ENCODE assay signal across 25 mouse cellular contexts in genomic region chr4:135549323-135549722, GRCm38 (mm10). TPM values are rescaled to one million over a fixed set of nuclear protein-coding genes. Genes with fewer than 3 reads are reported as not detected.
DNase-seq lines count a peak whose midpoint lies in the region; ATAC-seq and TF ChIP-seq lines count a peak whose summit lies in the region.
"Had no signal": no experiment of that assay in that cellular context is flagged by ENCODE, and none has a peak within 500 bp of the region (broad histone marks: within the 10 kb centered on the region; RNA-seq: fewer than 3 reads in every experiment).

No protein-coding gene starts in this region.

- WGBS in forebrain, embryonic 10.5 days, result 80% methylated on average over 6 of the region's 6 CpGs
- WGBS in forebrain, postnatal 0 days, result 72% methylated on average over 6 of the region's 6 CpGs
- 50% methylated on average over 6 of the region's 6 CpGs for WGBS in lung, embryonic 14.5 days
- 73% methylated on average over 6 of the region's 6 CpGs for WGBS in limb, embryonic 10.5 days
- WGBS in stomach, embryonic 15.5 days, result 56% methylated on average over 6 of the region's 6 CpGs

- H3K27me3 ChIP-seq in forebrain, embryonic 10.5 days (ENCODE audit: poor library complexity, severe bottlenecking), result peaks cover 98% of the 10 kb centered on the region
- no peaks in the 10 kb centered on the region for H3K27me3 ChIP-seq in forebrain, postnatal 0 days (ENCODE audit: insufficient read depth, low read length)
- H3K27me3 ChIP-seq in lung, embryonic 14.5 days (ENCODE audit: insufficient read depth, low read length), result no peaks in the 10 kb centered on the region
- peaks cover 85% of the 10 kb centered on the region for H3K27me3 ChIP-seq in limb, embryonic 10.5 days (ENCODE audit: low read depth, poor library complexity, severe bottlenecking)
- no peaks in the 10 kb centered on the region for H3K27me3 ChIP-seq in stomach, embryonic 15.5 days (replicated peaks)
- H3K27me3 ChIP-seq: heart, embryonic 15.5 days; kidney, embryonic 15.5 days had no signal

- no peak overlapping the region for H3K9ac ChIP-seq in forebrain, postnatal 0 days
- no peak overlapping the region for H3K9ac ChIP-seq in lung, embryonic 14.5 days
- H3K9ac ChIP-seq in stomach, embryonic 15.5 days, result no peak overlapping the region
- H3K9ac ChIP-seq: heart, embryonic 15.5 days; kidney, embryonic 15.5 days; midbrain, embryonic 12.5 days had no signal

- 0 out of 2 replicates have a peak overlapping the region, but pooled peaks have one; percentile 20 for H3K27ac ChIP-seq in forebrain, embryonic 10.5 days
- H3K27ac ChIP-seq in forebrain, postnatal 0 days (ENCODE audit: low read depth, low read length), result no peak overlapping the region
- no peak overlapping the region for H3K27ac ChIP-seq in lung, embryonic 14.5 days (ENCODE audit: low read depth)
- H3K27ac ChIP-seq in limb, embryonic 10.5 days, result peak overlapping the region; percentile 77
- peak overlapping the region; percentile 19; the same call in 1 of the 2 replicates for H3K27ac ChIP-seq in stomach, embryonic 15.5 days
- H3K27ac ChIP-seq: kidney, embryonic 15.5 days; layer of hippocampus, adult 2 months; left cerebral cortex, adult 2 months; midbrain, embryonic 12.5 days had no signal

- no peaks in the 10 kb centered on the region for H3K9me3 ChIP-seq in forebrain, embryonic 10.5 days
- H3K9me3 ChIP-seq in forebrain, postnatal 0 days (ENCODE audit: low read length), result no peaks in the 10 kb centered on the region
- no peaks in the 10 kb centered on the region for H3K9me3 ChIP-seq in lung, embryonic 14.5 days (ENCODE audit: low read depth, low read length)
- H3K9me3 ChIP-seq in limb, embryonic 10.5 days (replicated peaks), result no peaks in the 10 kb centered on the region
- H3K9me3 ChIP-seq in stomach, embryonic 15.5 days, result no peaks in the 10 kb centered on the region
- H3K9me3 ChIP-seq: heart, embryonic 15.5 days; hindbrain, embryonic 10.5 days; kidney, embryonic 15.5 days; midbrain, embryonic 12.5 days had no signal

- no peak overlapping the region for H3K4me2 ChIP-seq in forebrain, postnatal 0 days (ENCODE audit: low read depth)
- no peak overlapping the region for H3K4me2 ChIP-seq in lung, embryonic 14.5 days
- no peak overlapping the region for H3K4me2 ChIP-seq in stomach, embryonic 15.5 days
- H3K4me2 ChIP-seq: heart, embryonic 15.5 days; kidney, embryonic 15.5 days; midbrain, embryonic 12.5 days had no signal

- DNase-seq in forebrain, embryonic 10.5 days (ENCODE audit: extremely low spot score, low spot score), result no peak
- DNase-seq in forebrain, postnatal 0 days, result no peak
- peak; percentile 42 for DNase-seq in lung, embryonic 14.5 days
- no peak for DNase-seq in lung, postnatal 4 days
- DNase-seq in limb, embryonic 10.5 days (ENCODE audit: low spot score), result no peak
- no peak for DNase-seq in right cerebral cortex, postnatal 36 days (ENCODE audit: low spot score in 2 of 2)
- DNase-seq in thymus, postnatal 10 days (ENCODE audit: low spot score in 2 of 2), result no peak
- DNase-seq: adrenal gland, postnatal 25 days; cerebellum, adult 2 months; gastrocnemius, postnatal 10 days; liver; lung, adult 18-20 months; lung, postnatal 36 days; thymus, postnatal 14 days had no signal

- TF ChIP-seq CTCF in forebrain, postnatal 0 days (IDR thresholded peaks at IDR 0.05; ENCODE audit: low read depth), result no peak
- TF ChIP-seq CTCF in lung, embryonic 14.5 days (IDR thresholded peaks at IDR 0.05; ENCODE audit: low read depth), result no peak

- ATAC-seq in forebrain, postnatal 0 days, result no peak
- no peak for ATAC-seq in lung, embryonic 14.5 days (ENCODE audit: insufficient read depth)
- ATAC-seq in stomach, embryonic 15.5 days (ENCODE audit: insufficient read depth, low FRiP score, low read depth), result no peak
- ATAC-seq: activated CD4-positive, CD25-positive, alpha-beta regulatory T cell, adult 4 months; Patski had no signal

- no peak overlapping the region for H3K4me3 ChIP-seq in forebrain, embryonic 10.5 days
- no peak overlapping the region for H3K4me3 ChIP-seq in forebrain, postnatal 0 days (ENCODE audit: low read depth, low read length)
- no peak overlapping the region for H3K4me3 ChIP-seq in lung, embryonic 14.5 days (ENCODE audit: low read depth, low read length)
- no peak overlapping the region for H3K4me3 ChIP-seq in limb, embryonic 10.5 days
- H3K4me3 ChIP-seq in stomach, embryonic 15.5 days (replicated peaks), result no peak overlapping the region
- H3K4me3 ChIP-seq: heart, embryonic 15.5 days; hindbrain, embryonic 10.5 days; kidney, embryonic 15.5 days; layer of hippocampus, adult 2 months; left cerebral cortex, adult 2 months; midbrain, embryonic 12.5 days had no signal

- peaks cover 86% of the 10 kb centered on the region for H3K4me1 ChIP-seq in forebrain, embryonic 10.5 days
- H3K4me1 ChIP-seq in forebrain, postnatal 0 days (ENCODE audit: insufficient read depth), result no peaks in the 10 kb centered on the region
- H3K4me1 ChIP-seq in lung, embryonic 14.5 days (ENCODE audit: insufficient read depth), result peaks cover 32% of the 10 kb centered on the region
- H3K4me1 ChIP-seq in limb, embryonic 10.5 days, result peaks cover 83% of the 10 kb centered on the region
- peaks cover 40% of the 10 kb centered on the region for H3K4me1 ChIP-seq in stomach, embryonic 15.5 days

- no peaks in the 10 kb centered on the region for H3K36me3 ChIP-seq in forebrain, embryonic 10.5 days (replicated peaks)
- H3K36me3 ChIP-seq in forebrain, postnatal 0 days (ENCODE audit: insufficient read depth), result no peaks in the 10 kb centered on the region
- no peaks in the 10 kb centered on the region for H3K36me3 ChIP-seq in lung, embryonic 14.5 days (ENCODE audit: insufficient read depth)
- H3K36me3 ChIP-seq in limb, embryonic 10.5 days, result no peaks in the 10 kb centered on the region
- no peaks in the 10 kb centered on the region for H3K36me3 ChIP-seq in stomach, embryonic 15.5 days
- H3K36me3 ChIP-seq: heart, embryonic 15.5 days; hindbrain, embryonic 10.5 days; kidney, embryonic 15.5 days; midbrain, embryonic 12.5 days had no signal

RNA-seq across cellular contexts. Expression of gene Grhl3, which starts 24.1 kb away (rescaled TPM):
- polyA plus RNA-seq in forebrain, embryonic 10.5 days (2016; fragmentation: Nextera tagmentation; extraction: Ambion mirVana), result 3.4 and 3.9 TPM in 2 replicates
- total RNA-seq in forebrain, postnatal 0 days (2014; rRNA removed), result 1.0 and 1.5 TPM in 2 replicates
- polyA plus RNA-seq in forebrain, postnatal 0 days (2015; fragmentation: Nextera tagmentation; extraction: Ambion mirVana), result 0.44 and 0.76 TPM in 2 replicates
- 2.5 and 3.3 TPM in 2 replicates for polyA plus RNA-seq in lung, embryonic 14.5 days (2014; fragmentation: Nextera tagmentation; extraction: Ambion mirVana)
- 7.5 and 11.0 TPM in 2 replicates for polyA plus RNA-seq in limb, embryonic 10.5 days (2016; fragmentation: Nextera tagmentation; extraction: Ambion mirVana)
- polyA plus RNA-seq in stomach, embryonic 15.5 days (2015; fragmentation: Nextera tagmentation; extraction: Ambion mirVana), result 25.9 and 37.0 TPM in 2 replicates
- total RNA-seq: adrenal gland, postnatal 25 days; CH12.LX; common myeloid progenitor, adult 5-6 weeks had no signal
- polyA plus RNA-seq: activated CD4-positive, CD25-positive, alpha-beta regulatory T cell, adult 4 months; Patski had no signal

RNA-seq across cellular contexts. Expression of gene Nipal3, which starts 54.5 kb away (rescaled TPM):
- 0.95 and 2.9 TPM in 2 replicates for polyA plus RNA-seq in forebrain, embryonic 10.5 days (2016; fragmentation: Nextera tagmentation; extraction: Ambion mirVana)
- total RNA-seq in forebrain, postnatal 0 days (2014; rRNA removed), result 40.7 and 62.1 TPM in 2 replicates
- 3.3 and 6.0 TPM in 2 replicates for polyA plus RNA-seq in forebrain, postnatal 0 days (2015; fragmentation: Nextera tagmentation; extraction: Ambion mirVana)
- 3.4 and 4.7 TPM in 2 replicates for polyA plus RNA-seq in lung, embryonic 14.5 days (2014; fragmentation: Nextera tagmentation; extraction: Ambion mirVana)
- polyA plus RNA-seq in limb, embryonic 10.5 days (2016; fragmentation: Nextera tagmentation; extraction: Ambion mirVana), result 1.7 and 2.2 TPM in 2 replicates
- polyA plus RNA-seq in stomach, embryonic 15.5 days (2015; fragmentation: Nextera tagmentation; extraction: Ambion mirVana), result 4.5 and 4.7 TPM in 2 replicates

RNA-seq across cellular contexts. Expression of gene Stpg1, which starts 54.7 kb away (rescaled TPM):
- 0.16 and 0.32 TPM in 2 replicates for polyA plus RNA-seq in forebrain, embryonic 10.5 days (2016; fragmentation: Nextera tagmentation; extraction: Ambion mirVana)
- 0.24 and 0.62 TPM in 2 replicates for total RNA-seq in forebrain, postnatal 0 days (2014; rRNA removed)
- polyA plus RNA-seq in forebrain, postnatal 0 days (2015; fragmentation: Nextera tagmentation; extraction: Ambion mirVana), result 0.64 and 1.0 TPM in 2 replicates
- polyA plus RNA-seq in lung, embryonic 14.5 days (2014; fragmentation: Nextera tagmentation; extraction: Ambion mirVana), result 0.14 and 0.29 TPM in 2 replicates
- 0.11 TPM in 1 of 2 replicates, not detected in the other for polyA plus RNA-seq in limb, embryonic 10.5 days (2016; fragmentation: Nextera tagmentation; extraction: Ambion mirVana)
- polyA plus RNA-seq in stomach, embryonic 15.5 days (2015; fragmentation: Nextera tagmentation; extraction: Ambion mirVana), result 0.23 and 0.27 TPM in 2 replicates
- total RNA-seq: CH12.LX; common myeloid progenitor, adult 5-6 weeks; gastrocnemius, postnatal 10 days had no signal
- polyA plus RNA-seq: Patski had no signal

Comparison
In these comparisons a context has a peak if more than half of its experiments do, and no peak if none do; other contexts are left out.
1. H3K27ac ChIP-seq: peak in forebrain, embryonic 10.5 days (single experiment), limb, embryonic 10.5 days (single experiment) and stomach, embryonic 15.5 days (single experiment); none in forebrain, postnatal 0 days (single experiment) and lung, embryonic 14.5 days (single experiment).